Mouse (Mus musculus) MN1 (cell line): ENCODE measurements around the gene D1Pas1.

ENCODE experiments used
- DNase-seq: peaks from one replicate; pipeline ENCODE4 v3.0.0-alpha.2; 2016; ENCODE audit warnings: low spot score

Gene D1Pas1

GRCm38 (mm10) chr1:186988281-186988682, 21.1 kb downstream of the D1Pas1 start:
- DNase-seq, result no peak

GRCm38 (mm10) chr1:186988822-186989221, 21.6 kb downstream of the D1Pas1 start:
- DNase-seq, result no peak

- DNase-seq, result no peak
These were observed 24.3 kb downstream of the D1Pas1 start for GRCm38 (mm10) chr1:186991473-186991872.

- DNase-seq, result no peak
These were observed 24.9 kb downstream of the D1Pas1 start for GRCm38 (mm10) chr1:186992113-186992512.

GRCm38 (mm10) chr1:186997596-186998304, 30.5 kb downstream of the D1Pas1 start:
- no peak for DNase-seq

- DNase-seq, result no peak
These were observed 36.2 kb downstream of the D1Pas1 start for GRCm38 (mm10) chr1:187003441-187003861.

- DNase-seq, result no peak
These were observed 37.1 kb downstream of the D1Pas1 start for GRCm38 (mm10) chr1:187004306-187004705.

GRCm38 (mm10) chr1:187006227-187006925, 39.2 kb downstream of the D1Pas1 start:
- no peak for DNase-seq

GRCm38 (mm10) chr1:187008236-187008635, 41.0 kb downstream of the D1Pas1 start:
- no peak for DNase-seq

GRCm38 (mm10) chr1:187010071-187010470, 42.9 kb downstream of the D1Pas1 start:
- no peak for DNase-seq

GRCm38 (mm10) chr1:187011601-187012000, 44.4 kb downstream of the D1Pas1 start:
- no peak for DNase-seq

- no peak for DNase-seq
These were observed 46.9 kb downstream of the D1Pas1 start for GRCm38 (mm10) chr1:187014141-187014540.

GRCm38 (mm10) chr1:187015673-187016072, 48.5 kb downstream of the D1Pas1 start:
- DNase-seq, result no peak

- DNase-seq, result no peak
These were observed 48.9 kb downstream of the D1Pas1 start for GRCm38 (mm10) chr1:187016116-187016515.

- no peak for DNase-seq
These were observed 52.8 kb downstream of the D1Pas1 start for GRCm38 (mm10) chr1:187020011-187020410.
